Mouse (Mus musculus) stomach, embryonic 16.5 days (tissue): ENCODE measurements at regions not wholly inside any gene's neighbourhood (a gene's known extent, or its start where the extent isn't known, plus 50 kb on each side); places are given as distances from the start of the nearest gene placed in this dataset.
A peak's percentile ranks its signal among the peaks of the same experiment; 100 is the strongest.

Source experiments
- ATAC-seq: fragments of 200-750 bp; cut with Nextera tagmentation; 2 replicates; pipeline ENCODE4 v1.8.0; 2017; ENCODE audit warnings: moderate number of reproducible peaks, moderate TSS enrichment; ENCODE audit not compliant: insufficient read depth, low FRiP score
- H3K27ac ChIP-seq: fragments of 300-500 bp; sonication (generic); 2 replicates; pipeline ENCODE4 v1.5.1; 2014; ENCODE audit warnings: low read length
- H3K27me3 ChIP-seq: fragments of 300-500 bp; sonication (generic); 2 replicates; pipeline ENCODE4 v1.6.1; 2014; ENCODE audit warnings: low read length, control low read depth, mixed read lengths; ENCODE audit not compliant: control insufficient read depth, insufficient read depth
- H3K36me3 ChIP-seq: fragments of 300-500 bp; sonication (generic); 2 replicates; pipeline ENCODE4 v1.6.1; 2014; ENCODE audit warnings: low read length; ENCODE audit not compliant: control insufficient read depth, insufficient read depth
- H3K4me1 ChIP-seq: fragments of 300-500 bp; sonication (generic); 2 replicates; pipeline ENCODE4 v1.6.1; 2014; ENCODE audit warnings: low read length, control low read depth, mixed read lengths; ENCODE audit not compliant: control insufficient read depth, insufficient read depth
- H3K4me2 ChIP-seq: fragments of 300-500 bp; sonication (generic); 2 replicates; pipeline ENCODE4 v1.6.1; 2014; ENCODE audit warnings: low read depth, low read length, mixed read lengths
- H3K4me3 ChIP-seq: fragments of 300-500 bp; sonication (generic); replicated peaks from 2 replicates; pipeline ENCODE4 v1.5.1; 2014; ENCODE audit warnings: mild to moderate bottlenecking, low read length
- H3K9ac ChIP-seq: fragments of 300-500 bp; sonication (generic); 2 replicates; pipeline ENCODE4 v1.6.1; 2014; ENCODE audit warnings: low read length
- H3K9me3 ChIP-seq: fragments of 300-500 bp; sonication (generic); replicated peaks from 2 replicates; pipeline ENCODE4 v1.6.1; 2016; ENCODE audit warnings: low read length, control low read depth; ENCODE audit not compliant: control insufficient read depth
- WGBS: fragments of 180-500 bp; shearing (Covaris S2); extraction: QIAGEN DNeasy Blood & Tissue Kit; methylation state at CpG from one replicate; pipeline ENCODE4 v1.1.7; 2014; 5-methylcytosine and 5-hydroxymethylcytosine counted together

GRCm38 (mm10) chr6:50770481-50770880 is 116.2 kb upstream of the Npvf start:
- Histone ChIP-seq H3K9me3 (no peaks in the 10 kb centered on the region), H3K4me2 (no peak overlapping the region), H3K4me3 (no peak overlapping the region), H3K27me3 (no peaks in the 10 kb centered on the region), H3K36me3 (no peaks in the 10 kb centered on the region), H3K27ac (no peak overlapping the region), H3K9ac (no peak overlapping the region), H3K4me1 (no peaks in the 10 kb centered on the region)
- no peak for ATAC-seq
- 83% methylated on average over 3 of the region's 3 CpGs for WGBS

GRCm38 (mm10) chr6:50775637-50776036 is 121.4 kb upstream of the Npvf start:
- 87% methylated on average over 4 of the region's 4 CpGs for WGBS
- Histone ChIP-seq H3K4me2 (no peak overlapping the region), H3K27ac (no peak overlapping the region), H3K27me3 (no peaks in the 10 kb centered on the region), H3K9ac (no peak overlapping the region), H3K36me3 (no peaks in the 10 kb centered on the region), H3K4me3 (no peak overlapping the region), H3K4me1 (peaks cover 15% of the 10 kb centered on the region), H3K9me3 (no peaks in the 10 kb centered on the region)
- no peak for ATAC-seq

- Histone ChIP-seq H3K9me3 (no peaks in the 10 kb centered on the region), H3K4me3 (no peak overlapping the region), H3K9ac (no peak overlapping the region; the same call in 1 of the 2 replicates), H3K36me3 (no peaks in the 10 kb centered on the region), H3K27ac (no peak overlapping the region), H3K4me1 (peaks cover 15% of the 10 kb centered on the region), H3K4me2 (no peak overlapping the region), H3K27me3 (no peaks in the 10 kb centered on the region)
- no peak for ATAC-seq
- 60% methylated on average over 11 of the region's 11 CpGs for WGBS
Measured at GRCm38 (mm10) chr6:50776236-50776832, 122.1 kb upstream of the Npvf start.

- 10% methylated on average over 10 of the region's 10 CpGs for WGBS
- Histone ChIP-seq H3K4me3 (no peak overlapping the region), H3K9ac (peak overlapping the region; percentile 36; the same call in 1 of the 2 replicates), H3K9me3 (no peaks in the 10 kb centered on the region), H3K4me2 (peak overlapping the region; percentile 28; the same call in 1 of the 2 replicates), H3K27me3 (no peaks in the 10 kb centered on the region), H3K36me3 (no peaks in the 10 kb centered on the region), H3K27ac (no peak overlapping the region), H3K4me1 (peaks cover 15% of the 10 kb centered on the region)
- no peak for ATAC-seq
Measured at GRCm38 (mm10) chr6:50776931-50777495, 122.8 kb upstream of the Npvf start.

GRCm38 (mm10) chr6:50777827-50778226 is 123.6 kb upstream of the Npvf start:
- H3K36me3 ChIP-seq = no peaks in the 10 kb centered on the region

GRCm38 (mm10) chr6:50780677-50781076 is 126.4 kb upstream of the Npvf start:
- 85% methylated on average over 3 of the region's 3 CpGs for WGBS
- no peak overlapping the region for H3K9ac ChIP-seq
- H3K9me3 ChIP-seq = no peaks in the 10 kb centered on the region
- H3K4me3 ChIP-seq = no peak overlapping the region
- no peak overlapping the region for H3K27ac ChIP-seq
- H3K4me1 ChIP-seq = peaks cover 15% of the 10 kb centered on the region
- no peak for ATAC-seq
- no peaks in the 10 kb centered on the region for H3K36me3 ChIP-seq
- H3K4me2 ChIP-seq = no peak overlapping the region
- no peaks in the 10 kb centered on the region for H3K27me3 ChIP-seq

More at GRCm38 (mm10) chr6:50777827-50778226, 123.6 kb upstream of the Npvf start:
- ATAC-seq = no peak
- no peak overlapping the region for H3K9ac ChIP-seq
- no peak overlapping the region for H3K4me2 ChIP-seq
- no peaks in the 10 kb centered on the region for H3K27me3 ChIP-seq
- H3K4me1 ChIP-seq = peaks cover 15% of the 10 kb centered on the region
- no peaks in the 10 kb centered on the region for H3K9me3 ChIP-seq
- WGBS = 61% methylated on average over 4 of the region's 4 CpGs
- H3K27ac ChIP-seq = no peak overlapping the region
- no peak overlapping the region for H3K4me3 ChIP-seq

- no peak overlapping the region for H3K9ac ChIP-seq
- 90% methylated on average over 10 of the region's 10 CpGs for WGBS
- no peak overlapping the region for H3K4me2 ChIP-seq
- H3K27ac ChIP-seq = no peak overlapping the region
- no peaks in the 10 kb centered on the region for H3K36me3 ChIP-seq
- no peak overlapping the region for H3K4me3 ChIP-seq
- no peaks in the 10 kb centered on the region for H3K9me3 ChIP-seq
- no peak for ATAC-seq
- no peaks in the 10 kb centered on the region for H3K27me3 ChIP-seq
- H3K4me1 ChIP-seq = peaks cover 15% of the 10 kb centered on the region
Measured at GRCm38 (mm10) chr6:50781271-50781670, 127.0 kb upstream of the Npvf start.

- ATAC-seq = no peak
- Histone ChIP-seq H3K4me1 (peaks cover 7% of the 10 kb centered on the region; the same call in 1 of the 2 replicates), H3K27me3 (no peaks in the 10 kb centered on the region), H3K36me3 (no peaks in the 10 kb centered on the region), H3K4me2 (no peak overlapping the region), H3K9ac (no peak overlapping the region), H3K9me3 (no peaks in the 10 kb centered on the region), H3K27ac (no peak overlapping the region), H3K4me3 (no peak overlapping the region)
- WGBS = 84% methylated on average over 2 of the region's 2 CpGs
Measured at GRCm38 (mm10) chr6:50782221-50782620, 128.0 kb upstream of the Npvf start.

GRCm38 (mm10) chr6:50783494-50783893 is 129.3 kb upstream of the Npvf start:
- 75% methylated on average over 10 of the region's 10 CpGs for WGBS
- H3K27me3 ChIP-seq = no peaks in the 10 kb centered on the region
- H3K9me3 ChIP-seq = no peaks in the 10 kb centered on the region
- ATAC-seq = no peak
- H3K4me2 ChIP-seq = no peak overlapping the region
- H3K9ac ChIP-seq = no peak overlapping the region
- H3K27ac ChIP-seq = no peak overlapping the region
- H3K36me3 ChIP-seq = no peaks in the 10 kb centered on the region
- no peaks in the 10 kb centered on the region for H3K4me1 ChIP-seq
- no peak overlapping the region for H3K4me3 ChIP-seq
